Mouse (Mus musculus) liver (tissue): ENCODE data around the gene Lancl2.
A peak's percentile ranks its signal among the peaks of the same experiment; 100 is the strongest.

Experiments used
- DNase-seq: peaks from one replicate; pipeline ENCODE4 v3.0.0-alpha.2; 2020; ENCODE audit warnings: mixed read lengths

Lancl2 gene

DNA sequence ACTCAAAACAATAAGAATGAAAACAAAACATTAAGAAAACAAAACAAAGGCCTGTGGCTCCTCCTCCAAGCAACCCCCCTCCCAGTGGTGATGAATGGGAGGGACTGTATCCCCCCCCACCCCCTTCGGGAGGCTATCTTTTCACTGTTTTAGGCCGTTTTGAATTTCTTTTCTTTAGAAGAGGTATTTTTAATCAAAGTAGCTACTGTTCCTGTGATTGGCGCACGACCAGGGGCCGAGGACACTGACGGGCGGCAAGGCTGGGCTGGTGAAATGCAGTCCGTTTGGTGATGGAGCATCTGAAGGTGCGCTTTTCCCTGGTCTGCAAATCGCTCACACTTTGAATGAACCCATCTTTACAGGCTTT, at the start of gene Lancl2:
Gene Lancl2, plus strand, starts transcription at position 165 of the 367 bp plus-strand sequence.
- no peak for DNase-seq

GRCm38 (mm10) chr6:57661295-57661694, 41.0 kb upstream of the Lancl2 start:
- no peak for DNase-seq

DNA sequence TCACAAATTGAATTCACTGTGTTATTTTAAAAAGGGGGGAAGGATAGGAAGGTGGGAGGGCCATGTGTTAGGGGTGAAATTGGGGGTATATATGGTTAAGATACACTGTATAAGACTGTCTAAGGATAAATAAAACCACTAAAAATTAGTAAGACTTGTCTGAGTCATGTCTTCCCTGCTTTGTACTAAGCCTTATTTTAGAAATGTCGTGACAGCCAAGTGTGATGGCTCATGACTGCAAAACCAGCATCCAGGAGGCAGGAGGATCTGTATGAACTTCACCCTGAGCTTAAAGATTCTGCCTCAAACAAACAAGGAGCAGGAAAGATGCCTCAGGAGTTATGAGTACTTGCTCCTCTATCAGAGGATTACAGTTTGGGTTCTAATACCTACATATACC, 18.2 kb upstream of the Lancl2 start:
- DNase-seq = no peak

DNA sequence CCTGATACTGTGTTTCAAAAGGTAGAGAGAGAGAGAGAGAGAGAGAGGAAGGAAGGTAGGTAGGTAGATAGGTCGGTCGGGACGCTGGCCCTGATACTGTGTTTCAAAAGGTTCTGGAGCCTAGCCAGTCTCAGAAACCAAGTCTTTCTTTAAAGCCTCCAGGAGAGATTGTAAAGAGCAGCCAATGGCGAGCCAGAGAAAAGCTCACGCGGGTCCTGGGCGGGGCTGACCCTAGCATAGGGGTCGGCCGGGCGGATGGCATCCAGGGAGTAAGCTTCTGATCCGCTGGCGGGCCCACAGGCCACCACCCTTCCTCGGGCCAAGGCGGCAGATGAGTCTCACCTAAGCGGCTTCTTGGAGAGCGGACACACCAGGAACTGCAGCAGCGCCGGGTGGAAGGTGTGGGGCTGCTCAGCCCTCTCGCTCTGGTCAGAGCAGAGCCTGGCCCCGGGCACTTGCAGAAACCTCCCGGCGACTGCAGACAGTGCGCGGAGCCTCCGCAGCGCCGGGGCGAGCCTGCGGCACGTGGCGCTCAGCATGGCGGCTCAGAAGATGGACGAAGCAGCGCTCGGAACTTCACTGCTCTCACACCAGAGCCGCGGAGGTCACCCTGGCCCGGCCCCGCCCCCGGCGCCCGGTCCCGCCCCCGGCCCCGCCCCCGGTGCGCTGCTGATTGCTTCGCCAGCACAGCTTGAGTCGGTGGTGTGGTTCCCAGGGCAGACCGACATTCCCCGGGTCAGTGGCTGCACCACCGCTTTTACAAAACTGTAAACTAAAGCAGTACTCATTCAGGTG, 10.7 kb upstream of the Lancl2 start, which contains the start of gene Pyurf:
Gene Pyurf, minus strand, starts transcription at position 612 of the 795 bp plus-strand sequence.
- peak; percentile 96 for DNase-seq

GRCm38 (mm10) chr6:57693116-57693515, 9.2 kb upstream of the Lancl2 start:
- no peak for DNase-seq

DNA sequence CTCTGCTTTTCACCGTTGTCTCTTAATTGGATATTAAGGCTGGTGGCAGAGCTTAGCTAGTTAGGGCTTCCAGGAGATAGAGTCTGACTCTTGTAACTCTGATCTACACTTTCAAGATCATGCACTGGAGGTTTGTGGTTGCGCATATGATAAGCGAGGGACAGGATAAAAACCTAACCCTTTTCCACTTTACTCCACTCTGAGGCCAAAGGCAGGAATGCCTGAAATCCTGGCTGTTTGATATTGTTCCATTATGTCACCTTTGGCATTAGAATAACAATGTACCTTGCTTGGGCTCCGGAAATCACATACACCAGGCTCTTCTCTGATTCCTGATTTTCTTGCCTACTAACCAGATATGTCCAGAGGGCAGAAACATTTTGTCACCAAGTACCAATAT, 654 bp upstream of the Lancl2 start:
- DNase-seq = no peak

DNA sequence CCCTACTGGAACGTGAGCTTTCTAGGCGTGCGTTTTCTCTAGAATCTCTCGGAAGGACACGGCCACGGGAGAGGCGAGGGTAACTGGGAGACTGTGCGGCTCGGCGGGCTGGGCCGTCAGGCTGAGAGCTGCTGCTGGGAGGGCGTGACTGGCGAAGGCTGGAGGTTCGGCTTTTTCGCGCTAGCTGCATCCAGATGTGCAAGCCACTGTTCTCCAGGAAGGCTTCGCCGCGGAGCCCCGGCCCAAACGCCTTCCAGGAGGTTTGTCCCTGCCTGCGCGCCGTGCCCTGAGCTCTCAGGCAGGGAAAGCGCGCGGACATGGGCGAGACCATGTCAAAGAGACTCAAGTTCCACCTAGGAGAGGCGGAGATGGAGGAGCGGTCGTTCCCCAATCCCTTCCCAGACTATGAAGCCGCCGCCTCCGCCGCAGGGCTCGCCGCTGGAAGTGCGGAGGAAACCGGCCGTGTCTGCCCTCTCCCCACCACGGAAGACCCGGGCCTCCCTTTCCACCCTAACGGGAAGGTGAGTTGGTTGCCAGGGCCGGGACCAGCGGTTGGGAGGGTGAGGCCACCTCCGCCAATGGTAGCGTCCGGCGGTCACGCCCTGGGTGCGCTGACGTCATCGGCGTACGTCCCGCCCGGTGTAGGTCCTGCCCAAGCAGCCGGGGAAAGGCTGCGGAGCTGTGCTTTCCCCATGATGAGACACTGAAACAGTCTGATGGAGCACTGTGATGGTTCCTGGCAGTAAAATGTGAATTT, 581 bp downstream of the Lancl2 start:
- DNase-seq = peak; percentile 97

GRCm38 (mm10) chr6:57703703-57704102, 1.4 kb downstream of the Lancl2 start:
- peak; percentile 8 for DNase-seq

- DNase-seq = no peak
Observed at GRCm38 (mm10) chr6:57706721-57707120, 4.4 kb downstream of the Lancl2 start.

GRCm38 (mm10) chr6:57711726-57712125, 9.4 kb downstream of the Lancl2 start:
- no peak for DNase-seq

DNA sequence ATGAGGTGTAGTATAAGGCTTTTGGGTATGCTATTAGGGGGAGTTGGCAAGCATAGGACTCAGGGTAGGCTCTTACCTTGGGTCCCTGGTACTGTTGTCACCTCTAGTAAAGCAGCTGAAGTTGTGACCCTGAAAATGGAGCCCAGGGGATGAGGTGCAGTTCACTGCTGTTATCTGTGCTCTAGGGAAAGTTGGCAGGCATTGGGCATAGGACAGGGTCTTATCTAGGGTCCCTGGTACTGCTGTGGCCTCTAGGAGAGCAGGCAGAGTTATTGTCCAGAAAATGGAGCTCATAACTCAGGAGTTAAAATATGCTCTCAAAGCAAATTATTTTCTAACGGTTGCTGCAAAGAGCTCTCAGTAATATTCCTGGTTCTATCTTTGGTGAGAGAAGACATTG, 19.0 kb downstream of the Lancl2 start:
- DNase-seq = no peak

DNA sequence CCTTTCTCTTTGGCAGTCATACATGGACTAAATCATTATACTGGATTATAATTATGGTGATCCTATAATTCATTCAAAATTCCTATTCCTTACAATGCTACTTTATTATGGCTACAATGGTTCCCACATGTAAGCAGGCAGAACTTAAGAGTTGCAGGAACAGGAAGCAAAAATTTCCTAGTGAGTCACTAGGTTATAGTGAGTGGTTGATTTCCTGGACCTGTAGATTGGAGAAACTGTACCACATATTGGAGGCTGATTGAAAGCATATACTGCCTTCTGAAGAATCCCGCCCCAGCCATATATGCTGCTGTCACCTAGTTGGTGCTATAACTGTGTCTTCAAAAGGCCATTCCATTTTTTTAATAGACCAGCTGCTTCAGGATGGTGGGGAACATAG, 40.4 kb downstream of the Lancl2 start:
- no peak for DNase-seq

GRCm38 (mm10) chr6:57743333-57743732, 41.0 kb downstream of the Lancl2 start:
- DNase-seq = peak; percentile 73

- DNase-seq = no peak
Observed at GRCm38 (mm10) chr6:57744123-57744522, 41.8 kb downstream of the Lancl2 start.

- peak; percentile 73 for DNase-seq
Observed at GRCm38 (mm10) chr6:57744974-57745747, 42.8 kb downstream of the Lancl2 start.

- DNase-seq = peak; percentile 29
Observed at GRCm38 (mm10) chr6:57745748-57746129, 43.4 kb downstream of the Lancl2 start.

DNA sequence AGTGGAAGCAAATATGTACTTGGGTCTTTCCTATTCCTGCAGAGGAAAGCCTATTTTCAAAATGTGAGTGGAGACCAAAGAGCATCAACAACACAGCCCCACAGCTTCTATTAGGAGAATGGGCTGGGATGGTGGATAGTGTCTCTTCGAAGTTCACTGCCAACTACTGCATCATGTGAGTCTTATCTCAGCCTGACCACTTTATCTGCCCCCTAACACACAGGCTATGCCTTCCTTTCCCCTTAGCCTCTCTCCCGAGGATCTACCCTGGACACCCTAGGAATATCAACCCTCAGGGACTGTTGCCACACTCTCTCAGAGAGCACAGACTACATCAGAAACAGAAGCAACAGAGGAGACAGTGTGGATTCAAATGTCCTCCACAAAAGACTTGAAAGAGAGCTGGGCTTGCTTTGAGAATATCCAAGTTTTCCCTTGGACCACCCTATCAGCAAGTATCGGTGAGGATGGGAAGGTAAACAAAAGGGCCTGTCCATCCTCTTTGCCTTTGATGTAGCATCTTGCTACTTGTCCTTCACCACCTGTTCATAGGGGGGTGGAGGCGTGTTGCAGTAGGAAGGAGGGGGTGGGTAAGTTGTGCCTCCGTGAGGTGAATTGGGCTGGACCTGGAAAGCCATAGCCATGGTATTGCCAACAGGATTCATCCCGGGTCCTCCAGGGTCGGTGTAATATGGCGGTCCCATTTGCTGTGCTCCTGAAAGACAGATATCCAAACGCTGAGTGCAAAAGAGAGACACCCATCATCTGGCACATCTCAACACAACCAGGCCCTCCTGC, 51.8 kb downstream of the Lancl2 start:
- DNase-seq = peak; percentile 58

DNA sequence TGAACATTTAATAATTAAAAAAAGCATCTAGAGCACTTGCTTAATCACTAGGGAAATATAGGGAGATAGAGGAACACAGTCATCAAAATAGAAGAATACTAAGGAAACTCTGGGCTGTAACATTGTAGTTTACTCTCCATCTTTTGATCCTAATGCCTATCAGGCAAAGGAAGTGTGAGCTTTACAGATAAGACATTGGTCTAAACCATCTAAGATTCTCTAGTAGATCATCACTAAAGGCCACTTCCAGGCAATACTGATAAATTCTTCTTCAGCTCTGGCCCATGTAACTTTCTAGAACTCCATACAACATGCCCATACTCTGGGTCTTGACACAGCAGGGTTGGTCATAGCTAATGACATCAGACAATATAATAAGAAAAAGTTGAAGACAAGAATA, 60.7 kb downstream of the Lancl2 start:
- DNase-seq = no peak

DNA sequence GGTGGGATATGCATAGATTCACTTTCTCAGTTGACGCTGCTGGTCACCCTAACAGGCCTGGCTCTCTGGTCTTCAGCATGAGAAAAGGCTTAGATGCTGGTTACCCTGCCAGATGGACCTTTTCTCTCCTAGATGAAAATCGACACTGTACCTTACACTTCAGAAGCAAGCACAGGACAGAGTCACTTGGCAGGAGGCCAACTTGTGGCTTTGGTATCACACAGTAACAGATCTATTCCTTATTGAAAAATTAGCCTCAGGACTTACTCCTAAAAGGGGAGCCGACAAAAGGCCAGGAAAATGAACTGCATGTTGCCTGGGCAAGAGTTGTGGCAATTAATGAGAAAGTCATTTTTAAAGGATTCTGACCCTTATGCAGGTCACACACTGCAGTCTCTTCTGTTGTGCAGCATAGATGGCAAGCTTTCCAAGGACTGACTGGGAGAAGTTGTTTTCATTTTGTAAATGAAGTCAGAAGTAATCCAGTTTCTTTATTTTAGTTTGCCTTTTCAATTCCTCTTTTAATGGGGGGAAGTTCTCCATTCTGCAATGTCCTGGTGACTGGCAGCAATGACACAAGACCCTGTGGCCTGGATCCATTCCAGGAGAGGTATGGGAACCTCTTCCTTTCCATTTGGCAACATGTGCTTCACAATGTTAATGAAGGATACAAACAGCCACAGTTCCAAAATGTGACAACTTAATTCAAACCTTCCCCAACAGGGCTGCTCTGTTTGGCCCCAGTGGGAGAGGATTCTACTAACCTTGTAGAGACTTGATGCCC, 62.9 kb downstream of the Lancl2 start:
- DNase-seq = peak; percentile 64

- DNase-seq = peak; percentile 84
Observed at GRCm38 (mm10) chr6:57766287-57766686, 63.9 kb downstream of the Lancl2 start.

DNA sequence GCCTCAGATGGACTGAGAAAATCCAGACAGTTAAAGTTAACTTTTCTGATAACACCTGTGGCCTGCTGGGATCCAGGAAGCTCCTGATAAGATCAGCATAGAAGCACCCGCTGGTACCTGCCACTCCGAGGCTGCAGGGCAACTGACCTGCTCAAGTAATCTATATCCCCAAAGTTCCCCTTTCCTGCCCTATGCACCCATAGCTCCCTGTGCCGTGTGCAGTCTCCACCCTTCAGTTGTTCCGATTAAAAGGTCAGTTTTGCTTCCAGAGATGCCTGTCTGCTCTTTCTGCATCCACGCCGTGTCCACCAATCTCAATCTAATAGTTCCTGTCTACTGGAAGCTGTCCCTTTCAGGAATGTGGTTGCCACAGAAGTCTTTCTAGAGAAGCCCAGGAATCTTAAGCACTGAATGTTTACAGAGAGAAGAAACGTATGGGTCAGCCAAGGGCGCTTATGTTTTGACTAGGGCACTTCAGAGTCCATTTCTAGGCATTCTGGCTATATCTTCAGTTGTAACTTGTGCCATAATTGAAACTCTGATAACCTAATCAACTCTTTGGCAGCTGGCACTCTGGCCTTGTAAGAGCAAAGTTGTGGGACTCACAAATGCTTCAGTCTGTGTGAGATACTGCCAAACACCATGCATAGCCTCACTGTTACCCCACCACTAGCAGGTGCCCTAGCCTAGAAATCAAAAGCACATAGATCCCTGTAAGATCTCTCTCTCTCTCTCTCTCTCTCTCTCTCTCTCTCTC, 65.0 kb downstream of the Lancl2 start:
- DNase-seq = peak; percentile 69
